Mouse (Mus musculus) C2C12 (cell line): ENCODE data around the gene Palm2. TPM values are rescaled to one million over a fixed set of nuclear protein-coding genes. Genes with fewer than 3 reads are reported as not detected.

Source experiments
- H3K27me3 ChIP-seq: one replicate; pipeline ENCODE4 v1.6.1; 2011; ENCODE audit not compliant: control insufficient read depth, insufficient read depth, insufficient read length
- H3K36me3 ChIP-seq: one replicate; pipeline ENCODE4 v1.6.1; 2011; ENCODE audit not compliant: control insufficient read depth, insufficient read depth
- H3K4me3 ChIP-seq: one replicate; pipeline ENCODE4 v1.5.1; 2011; ENCODE audit warnings: mild to moderate bottlenecking, control low read depth; ENCODE audit not compliant: poor library complexity, insufficient read depth, severe bottlenecking
- H3K79me2 ChIP-seq: one replicate; pipeline ENCODE4 v1.6.1; 2011; ENCODE audit not compliant: control insufficient read depth, insufficient read depth
- H3K79me3 ChIP-seq: one replicate; pipeline ENCODE4 v1.6.1; 2011; ENCODE audit warnings: low read depth, control low read depth
- H3ac ChIP-seq: one replicate; pipeline ENCODE3; 2011; ENCODE audit warnings: low read depth; ENCODE audit not compliant: control insufficient read depth, insufficient read length
- CEBPB ChIP-seq: IDR thresholded peaks from one replicate; pipeline ENCODE4 v1.6.1; 2011; ENCODE audit warnings: low read depth, mild to moderate bottlenecking, control low read depth, moderate library complexity
- CTCF ChIP-seq: IDR thresholded peaks from one replicate; pipeline ENCODE4 v1.5.1; 2011; ENCODE audit not compliant: control insufficient read depth, insufficient read depth, insufficient read length
- FOSL1 ChIP-seq: IDR thresholded peaks from one replicate; pipeline ENCODE4 v1.8.0; 2011; ENCODE audit warnings: mild to moderate bottlenecking, low read length; ENCODE audit not compliant: poor library complexity, insufficient read depth, severe bottlenecking
- MAX ChIP-seq: IDR thresholded peaks from one replicate; pipeline ENCODE4 v1.6.1; 2011; ENCODE audit warnings: mild to moderate bottlenecking, control low read depth
- MYOD1 ChIP-seq: IDR thresholded peaks from one replicate; pipeline ENCODE4 v1.6.1; 2011; ENCODE audit warnings: low read depth; ENCODE audit not compliant: control insufficient read depth, insufficient read length
- MYOG ChIP-seq: IDR thresholded peaks from one replicate; pipeline ENCODE4 v1.6.1; 2011; ENCODE audit not compliant: control insufficient read depth, insufficient read length; ENCODE audit errors: extremely low read depth
- USF1 ChIP-seq: IDR thresholded peaks from one replicate; pipeline ENCODE4 v1.6.1; 2011; ENCODE audit warnings: low read depth, mild to moderate bottlenecking, control low read depth, moderate library complexity
- polyA plus RNA-seq: library from polyadenylated mRNA; unstranded; fragments of >200 nt; fragmentation: generic; extraction: Trizol; gene quantifications from one replicate; pipeline ENCODE4 v1.2.1, GENCODE M21; 2012; ENCODE audit warnings: missing spikeins

Palm2 gene
- polyA plus RNA-seq, 1 experiment, result 6.7 TPM

DNA sequence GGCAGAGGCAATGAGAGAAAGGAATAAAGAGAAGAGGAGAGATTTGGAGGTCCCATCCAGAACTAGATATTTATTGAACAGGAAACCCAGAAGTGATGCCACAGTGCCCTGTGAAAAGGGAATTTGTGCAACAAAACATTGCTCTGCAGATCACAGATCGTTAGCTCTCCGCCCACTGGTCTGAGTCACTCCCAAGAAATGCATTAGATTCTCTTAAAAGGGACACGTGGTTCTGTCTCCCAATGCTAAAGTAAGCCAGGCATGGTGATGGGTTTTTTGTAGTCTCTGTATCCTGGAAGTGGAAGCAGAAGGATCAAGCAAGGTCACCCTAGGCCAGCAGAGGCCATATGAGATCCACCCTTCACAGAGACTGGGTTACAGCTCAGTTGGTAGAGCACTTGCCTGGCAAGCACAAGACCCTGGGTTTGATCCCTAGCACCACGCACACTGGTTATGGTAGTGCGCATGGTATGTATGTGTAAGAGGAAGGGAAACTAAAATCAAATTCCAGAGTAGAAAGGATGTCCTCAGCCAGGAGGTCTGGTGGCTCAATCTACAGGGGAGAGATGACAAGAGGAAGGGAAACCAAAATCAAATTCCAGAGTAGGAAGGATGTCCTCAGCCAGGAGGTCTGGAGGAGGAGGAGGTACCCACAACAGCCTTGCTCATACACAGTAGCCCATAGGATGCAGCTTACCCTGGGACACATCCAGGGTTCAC is 218.3 kb downstream of the Palm2 start:
- TF ChIP-seq CTCF (no peak), MYOG (no peak), USF1 (peak; percentile 97), CEBPB (no peak), FOSL1 (no peak), MYOD1 (no peak), MAX (peak; percentile 63)
- Histone ChIP-seq H3K4me3 (no peak overlapping the region), H3ac (no peak overlapping the region), H3K36me3 (peaks cover 11% of the 10 kb centered on the region), H3K79me3 (no peaks in the 10 kb centered on the region), H3K27me3 (no peaks in the 10 kb centered on the region), H3K79me2 (no peaks in the 10 kb centered on the region)

DNA sequence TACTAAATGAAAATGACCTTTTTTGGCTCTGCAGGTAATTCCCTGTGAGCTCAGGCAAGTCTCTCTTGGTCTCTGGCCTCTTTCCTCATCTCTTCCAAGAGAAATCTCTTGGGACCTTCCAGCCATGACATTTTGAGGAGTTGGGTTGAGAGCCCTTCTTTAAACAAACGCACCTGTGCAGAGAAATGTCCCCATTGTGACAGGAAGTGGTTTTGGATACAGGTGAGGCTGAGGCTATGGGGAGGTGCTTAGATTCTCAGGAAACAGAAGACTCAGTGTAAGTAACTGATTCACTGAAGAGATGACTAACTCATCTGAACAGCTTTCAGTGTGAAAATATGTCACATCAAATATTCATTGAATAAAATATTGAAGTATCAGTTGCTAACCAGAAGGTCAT is 221.9 kb downstream of the Palm2 start:
- no peaks in the 10 kb centered on the region for H3K79me2 ChIP-seq
- no peaks in the 10 kb centered on the region for H3K27me3 ChIP-seq
- H3K36me3 ChIP-seq, result no peaks in the 10 kb centered on the region
- TF ChIP-seq FOSL1, result no peak
- no peak for TF ChIP-seq USF1
- TF ChIP-seq MYOG, result no peak
- no peak for TF ChIP-seq MAX
- TF ChIP-seq CEBPB, result no peak
- TF ChIP-seq MYOD1, result no peak
- no peak for TF ChIP-seq CTCF
- no peaks in the 10 kb centered on the region for H3K79me3 ChIP-seq
- H3ac ChIP-seq, result no peak overlapping the region
- no peak overlapping the region for H3K4me3 ChIP-seq

DNA sequence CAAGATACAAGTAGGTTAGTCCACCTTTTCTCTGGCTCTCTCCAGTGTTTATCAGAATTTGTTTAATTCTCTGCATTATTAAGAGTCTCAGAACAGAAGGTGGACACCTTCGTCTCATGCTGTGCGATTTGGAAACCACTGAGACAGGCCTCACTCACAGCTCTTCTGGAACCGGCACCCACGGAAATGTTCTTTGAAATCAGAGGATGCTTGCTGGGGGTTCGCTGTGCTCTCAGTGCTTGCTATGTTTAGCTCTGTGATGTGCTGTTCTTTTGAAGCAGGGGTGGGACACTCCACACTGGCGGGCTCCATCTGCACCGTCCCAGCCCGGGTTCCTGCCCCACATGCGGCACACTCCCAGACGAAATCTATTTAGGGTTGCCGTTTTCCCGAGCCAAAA is 222.3 kb downstream of the Palm2 start:
- TF ChIP-seq MYOD1 (no peak), FOSL1 (no peak), MAX (no peak)
- H3K79me2 ChIP-seq, result no peaks in the 10 kb centered on the region
- H3K27me3 ChIP-seq, result no peaks in the 10 kb centered on the region
- no peaks in the 10 kb centered on the region for H3K79me3 ChIP-seq
- H3ac ChIP-seq, result no peak overlapping the region
- no peak overlapping the region for H3K4me3 ChIP-seq
- H3K36me3 ChIP-seq, result no peaks in the 10 kb centered on the region

DNA sequence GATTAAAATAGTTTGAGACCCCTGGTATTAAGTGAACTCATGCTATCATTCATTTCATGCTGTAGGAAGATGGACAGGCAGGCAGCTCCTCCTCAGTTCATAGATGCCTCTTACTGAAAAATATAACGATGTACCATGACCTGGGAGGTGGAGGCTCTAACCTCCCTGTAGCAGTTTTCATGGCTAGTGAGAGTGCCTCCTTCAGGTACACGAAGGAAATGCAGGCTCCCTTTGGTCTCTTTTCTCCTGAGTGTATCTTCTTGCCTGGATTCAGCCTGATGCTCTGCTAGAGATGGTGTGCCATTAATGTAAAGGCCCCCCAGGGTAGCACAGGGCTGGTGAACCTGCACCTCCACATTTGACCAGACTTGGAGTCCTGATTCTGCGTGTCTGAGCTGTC is 222.8 kb downstream of the Palm2 start:
- Histone ChIP-seq H3K79me2 (no peaks in the 10 kb centered on the region), H3K79me3 (no peaks in the 10 kb centered on the region), H3K4me3 (no peak overlapping the region), H3K36me3 (no peaks in the 10 kb centered on the region), H3K27me3 (no peaks in the 10 kb centered on the region), H3ac (no peak overlapping the region)
- TF ChIP-seq USF1, result no peak
- TF ChIP-seq CEBPB, result no peak
- no peak for TF ChIP-seq MAX
- no peak for TF ChIP-seq CTCF

DNA sequence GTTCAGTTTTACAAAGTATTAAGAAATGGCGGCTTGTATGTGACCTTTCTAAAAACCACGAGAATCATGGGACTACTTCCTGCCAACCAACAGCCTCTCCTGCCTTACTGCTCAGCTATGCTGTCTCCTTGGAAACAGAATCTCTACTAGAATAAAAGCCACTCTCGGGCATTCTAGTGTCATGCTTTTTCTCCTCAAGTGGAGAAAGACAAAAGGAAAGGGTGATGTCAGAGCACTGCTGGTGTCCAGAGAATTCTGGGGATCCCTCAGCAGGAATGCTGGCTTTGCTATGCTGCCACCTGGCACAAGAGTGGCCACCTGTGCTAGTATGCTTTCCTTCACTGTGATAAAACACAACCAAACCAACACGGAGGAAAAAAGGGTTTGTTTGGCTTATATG is 226.4 kb downstream of the Palm2 start:
- Histone ChIP-seq H3K79me3 (no peaks in the 10 kb centered on the region), H3K36me3 (peaks cover 7% of the 10 kb centered on the region), H3K4me3 (no peak overlapping the region), H3ac (no peak overlapping the region), H3K79me2 (no peaks in the 10 kb centered on the region), H3K27me3 (no peaks in the 10 kb centered on the region)
- TF ChIP-seq FOSL1, result no peak
- no peak for TF ChIP-seq CTCF
- no peak for TF ChIP-seq MYOD1
- no peak for TF ChIP-seq MAX
- no peak for TF ChIP-seq CEBPB
- no peak for TF ChIP-seq MYOG
- no peak for TF ChIP-seq USF1

DNA sequence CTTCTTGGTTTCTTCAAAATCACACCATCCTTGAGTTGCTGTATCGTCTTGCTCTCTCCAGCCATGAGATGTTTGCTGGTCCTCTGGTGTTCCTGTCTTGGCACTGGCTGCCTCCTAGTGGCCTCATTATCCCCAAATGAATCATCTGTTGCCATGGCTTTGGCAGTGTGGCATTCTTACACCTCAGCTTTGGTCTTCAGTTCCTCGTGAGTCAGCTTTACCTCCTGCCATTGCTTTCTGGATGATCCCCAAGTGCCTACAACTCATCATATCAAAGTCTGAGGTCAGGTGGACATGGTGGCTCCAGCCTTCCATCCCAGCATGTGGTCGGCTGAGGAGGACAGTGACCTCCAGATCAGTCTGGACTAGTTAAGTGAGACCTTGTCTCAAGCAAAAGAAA is 232.1 kb downstream of the Palm2 start:
- H3K79me2 ChIP-seq, result no peaks in the 10 kb centered on the region
- TF ChIP-seq CEBPB (no peak), FOSL1 (no peak), CTCF (no peak), MYOG (no peak)
- no peak overlapping the region for H3K4me3 ChIP-seq
- no peaks in the 10 kb centered on the region for H3K79me3 ChIP-seq
- H3K36me3 ChIP-seq, result peaks cover 7% of the 10 kb centered on the region
- H3ac ChIP-seq, result no peak overlapping the region
- no peaks in the 10 kb centered on the region for H3K27me3 ChIP-seq
